Mouse (Mus musculus) Muller cell, postnatal 12 days (primary cell): ENCODE results near the gene Adgre5.

ENCODE experiments used
- DNase-seq: peaks from one replicate; pipeline ENCODE4 v3.0.0-alpha.2; 2015; ENCODE audit errors: inconsistent ontology term

Adgre5 gene

GRCm38 (mm10) chr8:83689264-83689663 is 51.9 kb downstream of the Adgre5 start:
- DNase-seq: no peak

DNA sequence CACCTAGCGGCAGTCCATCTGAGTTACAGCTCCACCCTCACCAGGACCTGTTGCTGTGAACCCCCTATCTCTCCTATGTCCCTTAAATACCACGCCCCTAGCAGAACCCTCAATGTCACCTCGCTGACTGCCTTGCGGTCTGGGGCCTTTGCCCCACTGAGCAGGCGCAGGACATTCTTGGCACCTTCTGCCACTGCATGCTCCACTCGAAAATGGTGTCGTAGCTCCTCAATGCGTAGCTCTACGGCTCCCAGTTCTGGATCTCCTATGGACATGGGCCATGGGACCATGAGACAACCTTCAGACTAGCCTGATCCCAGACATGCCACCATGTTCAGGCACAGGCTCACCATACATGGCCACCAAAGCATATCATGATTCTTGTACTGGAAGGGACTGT is 56.6 kb downstream of the Adgre5 start:
- DNase-seq: no peak

GRCm38 (mm10) chr8:83681099-83681498 is 60.0 kb downstream of the Adgre5 start:
- DNase-seq: no peak

- DNase-seq: no peak
These were observed 60.5 kb downstream of the Adgre5 start for GRCm38 (mm10) chr8:83680603-83681002.

DNA sequence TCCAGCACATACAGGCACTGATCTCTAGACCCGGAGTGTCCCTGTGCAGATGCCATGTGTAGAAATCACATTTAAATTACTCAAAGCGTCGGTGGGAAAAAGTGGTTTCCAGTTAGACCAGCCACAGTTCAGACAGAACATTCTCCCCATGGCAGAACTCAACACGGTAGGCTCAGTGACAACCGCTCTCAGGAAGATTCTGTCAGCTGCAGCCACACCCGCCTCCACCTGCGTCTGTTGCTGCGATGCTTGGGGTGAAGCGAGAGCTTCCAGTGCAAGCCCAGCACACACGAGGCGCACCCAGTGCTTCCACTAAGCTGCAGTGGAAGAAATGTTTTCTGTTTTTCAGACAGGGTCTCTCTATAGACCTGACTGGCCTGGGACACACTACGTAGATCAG is 61.3 kb downstream of the Adgre5 start:
- no peak for DNase-seq

DNA sequence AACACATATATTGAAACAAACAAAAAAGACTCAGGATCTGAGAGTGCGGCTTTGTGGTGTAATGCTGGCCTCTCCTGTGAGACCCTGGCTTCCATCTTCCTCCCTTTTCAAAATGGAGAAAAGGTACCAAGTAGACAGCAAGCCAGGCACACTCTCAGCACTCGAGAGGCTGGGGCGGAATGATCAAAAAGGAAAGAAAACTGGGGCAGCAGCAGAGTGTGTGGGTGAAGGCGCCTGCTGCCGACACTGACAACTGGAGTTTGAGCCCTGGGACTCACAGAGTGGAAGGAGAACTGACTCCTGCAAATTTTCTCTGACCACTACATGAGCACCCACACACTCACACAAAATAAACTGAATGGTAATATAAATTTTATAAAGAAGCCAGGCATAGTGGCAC is 66.6 kb downstream of the Adgre5 start:
- no peak for DNase-seq
